Mouse (Mus musculus): ENCODE measurements around the gene Aen.

DNA sequence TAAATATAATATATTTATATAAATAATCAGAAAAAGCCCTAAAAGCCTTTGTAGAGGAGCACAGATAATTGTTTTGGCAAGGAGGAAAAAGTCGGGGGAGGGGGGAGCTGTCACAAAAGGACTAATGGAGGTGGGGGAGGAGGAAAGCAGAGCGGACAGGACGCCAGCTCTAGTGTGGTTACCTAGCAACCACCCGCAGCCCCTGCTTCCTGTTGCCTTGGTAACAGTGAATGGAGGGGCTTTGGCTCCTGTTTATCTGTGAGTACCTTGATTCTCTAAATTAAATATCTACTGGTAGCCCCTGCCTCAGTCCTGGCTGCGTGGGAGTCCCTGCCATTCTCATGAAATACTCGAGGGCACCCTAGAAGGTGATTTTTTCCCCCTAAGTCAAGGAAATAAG is 11.5 kb upstream of the Aen start:
- TF ChIP-seq CTCF (IDR thresholded peaks at IDR 0.05; ENCODE audit: low read depth) (no peak), EP300 (IDR thresholded peaks at IDR 0.05; ENCODE audit: low read depth) (no peak)

Measured in liver, embryonic 14.5 days (tissue).